Comparison of ENCODE assay signal across 17 mouse cellular contexts in the genomic region with DNA sequence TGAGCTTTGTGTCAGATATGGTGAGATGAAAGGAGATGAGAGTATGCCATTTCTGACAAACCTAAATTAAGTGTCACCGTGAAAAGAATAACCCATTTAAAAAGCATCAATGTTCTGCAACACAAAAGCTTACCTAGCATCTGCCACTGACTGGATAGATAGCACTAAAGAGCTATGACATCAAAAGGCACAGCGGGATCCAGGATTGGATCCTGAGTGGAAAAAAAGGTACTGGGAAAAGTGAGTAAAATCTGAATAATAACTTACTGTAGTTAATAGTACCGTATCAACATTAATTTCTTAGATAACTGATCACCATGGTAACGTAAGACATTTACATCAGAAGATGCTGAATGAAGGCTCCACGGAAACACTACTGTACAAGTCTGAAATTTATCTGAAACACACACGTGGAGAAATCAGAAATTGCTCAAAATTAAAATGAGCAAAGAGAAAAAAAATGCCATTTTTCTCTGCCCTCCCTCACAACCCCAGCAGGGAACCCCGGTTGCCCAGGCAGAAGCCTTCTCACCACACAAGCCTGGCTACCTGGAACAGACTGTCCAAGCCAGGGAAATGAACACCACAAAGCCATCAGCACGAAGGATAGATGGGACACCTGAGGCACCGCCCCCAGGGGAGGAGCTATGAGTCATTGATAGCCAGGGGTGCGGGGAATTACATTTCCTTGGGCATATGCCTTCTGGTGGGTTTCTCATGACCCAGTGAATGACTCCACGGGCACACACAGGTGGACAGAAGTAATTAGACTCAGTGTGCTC.
"Had no signal": no experiment of that assay in that cellular context is flagged by ENCODE, and none has a peak within 500 bp of the region (broad histone marks: within the 10 kb centered on the region; RNA-seq: fewer than 3 reads in every experiment).

No protein-coding gene starts in this region.

- H3K9ac ChIP-seq: kidney, embryonic 15.5 days; limb, embryonic 13.5 days; liver, embryonic 13.5 days; midbrain, embryonic 12.5 days had no signal

- H3K4me2 ChIP-seq: kidney, embryonic 15.5 days; limb, embryonic 13.5 days; liver, embryonic 13.5 days; midbrain, embryonic 12.5 days had no signal

- H3K4me1 ChIP-seq: kidney, embryonic 15.5 days; limb, embryonic 13.5 days; liver, embryonic 13.5 days; midbrain, embryonic 12.5 days had no signal

- H3K27ac ChIP-seq: kidney, embryonic 15.5 days; left cerebral cortex, adult 2 months; limb, embryonic 10.5 days; limb, embryonic 13.5 days; liver, embryonic 13.5 days; midbrain, embryonic 12.5 days had no signal

- H3K4me3 ChIP-seq: kidney, embryonic 15.5 days; left cerebral cortex, adult 2 months; limb, embryonic 10.5 days; limb, embryonic 13.5 days; liver, embryonic 13.5 days; midbrain, embryonic 12.5 days had no signal

- H3K36me3 ChIP-seq: kidney, embryonic 15.5 days; limb, embryonic 10.5 days; limb, embryonic 13.5 days; liver, embryonic 13.5 days; midbrain, embryonic 12.5 days had no signal

- DNase-seq: kidney, adult 11 months; kidney, adult 8-10 months; kidney, postnatal 10 days; kidney, postnatal 36 days; layer of hippocampus, postnatal 36 days; liver; liver, embryonic 13.5 days; lung, adult 2 months; lung, postnatal 14 days; lung, postnatal 4 days; thymus, adult 18-20 months; thymus, postnatal 36 days had no signal

- H3K27me3 ChIP-seq: kidney, embryonic 15.5 days; limb, embryonic 13.5 days; liver, embryonic 13.5 days; midbrain, embryonic 12.5 days had no signal

- H3K9me3 ChIP-seq: kidney, embryonic 15.5 days; limb, embryonic 10.5 days; limb, embryonic 13.5 days; liver, embryonic 13.5 days; midbrain, embryonic 12.5 days had no signal
